Mouse (Mus musculus): ENCODE measurements at regions not wholly inside any gene's neighbourhood (a gene's known extent, or its start where the extent isn't known, plus 50 kb on each side); places are given as distances from the start of the nearest gene placed in this dataset.
"Not testable (repeated sequence)": the region's sequence is repeated elsewhere in the genome, so short reads cannot be mapped to it uniquely, and the experiment has no call there.

GRCm38 (mm10) chr17:27264607-27265006 is 60.3 kb upstream of the Lemd2 start:
- TF ChIP-seq CTCF (IDR thresholded peaks at IDR 0.05; ENCODE audit: borderline replicate concordance, insufficient read depth, low read length); POLR2A (IDR thresholded peaks at IDR 0.05; ENCODE audit: low read depth, low read length): not testable (repeated sequence)

Measured in embryonic fibroblast, embryonic 13.5 days (primary cell).